Mouse (Mus musculus): ENCODE results near the gene Cldn34c2. TPM values are rescaled to one million over a fixed set of nuclear protein-coding genes. Genes with fewer than 3 reads are reported as not detected.
"Not testable (repeated sequence)": the region's sequence is repeated elsewhere in the genome, so short reads cannot be mapped to it uniquely, and the experiment has no call there.

Gene Cldn34c2
- polyA plus RNA-seq (2014; fragmentation: Nextera tagmentation; extraction: Ambion mirVana) = not detected in 2 replicates

DNA sequence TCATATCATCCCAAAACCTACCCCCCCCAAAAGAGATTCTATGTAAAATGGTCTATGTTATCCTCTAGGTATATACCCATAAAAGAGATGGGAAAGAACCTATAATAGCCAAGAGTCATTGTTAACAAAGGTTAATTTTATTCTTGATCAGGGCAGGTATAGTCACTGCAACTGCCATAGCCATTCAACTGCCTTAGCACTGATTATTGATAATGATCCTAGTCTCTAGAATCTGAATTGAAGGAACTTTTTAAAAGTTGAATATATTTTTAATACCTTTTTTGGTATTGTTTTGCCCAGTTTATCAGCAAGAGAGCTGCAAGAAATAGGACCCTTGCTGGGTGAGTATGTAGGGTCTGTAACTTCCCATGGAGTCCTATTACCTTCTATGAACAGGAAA lies at the start of gene Cldn34c2:
Cldn34c2 (plus strand) TSS at position 301 of the 400 bp plus-strand sequence.
- H3K9ac ChIP-seq; H3K4me3 ChIP-seq (ENCODE audit: low read depth, low read length); H3K4me2 ChIP-seq; H3K4me1 ChIP-seq (ENCODE audit: insufficient read depth); H3K27me3 ChIP-seq (ENCODE audit: insufficient read depth, low read length); H3K9me3 ChIP-seq (ENCODE audit: low read depth, low read length); DNase-seq; H3K27ac ChIP-seq (ENCODE audit: low read depth); H3K36me3 ChIP-seq (ENCODE audit: insufficient read depth); ATAC-seq (ENCODE audit: insufficient read depth): not testable (repeated sequence)

DNA sequence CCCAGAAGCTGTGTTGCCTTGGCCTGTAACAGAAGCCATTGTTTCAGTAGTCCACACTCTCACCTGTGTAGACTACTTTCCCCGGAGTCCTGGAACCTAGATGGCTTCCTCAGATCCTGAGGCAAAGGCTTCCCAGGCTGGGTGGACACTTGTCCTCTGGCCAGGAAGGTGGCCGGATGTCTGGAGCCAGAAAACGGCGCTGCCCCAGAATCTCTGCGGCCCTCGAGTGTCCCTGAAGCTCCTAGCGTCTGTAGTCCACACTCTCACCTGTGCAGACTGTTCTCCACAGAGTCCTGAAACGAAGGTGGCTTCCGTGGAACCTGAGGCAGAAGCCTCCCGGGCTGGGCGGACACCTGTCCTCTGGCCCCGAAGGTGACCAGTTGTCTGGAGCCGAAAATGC lies 30.1 kb upstream of the Cldn34c2 start:
- H3K27ac ChIP-seq (ENCODE audit: low read depth); H3K9me3 ChIP-seq (ENCODE audit: low read depth, low read length); H3K4me2 ChIP-seq; H3K4me1 ChIP-seq (ENCODE audit: insufficient read depth); H3K27me3 ChIP-seq (ENCODE audit: insufficient read depth, low read length); ATAC-seq (ENCODE audit: insufficient read depth); H3K36me3 ChIP-seq (ENCODE audit: insufficient read depth); H3K4me3 ChIP-seq (ENCODE audit: low read depth, low read length); H3K9ac ChIP-seq; DNase-seq: not testable (repeated sequence)
- WGBS = 89% methylated on average over 13 of the region's 13 CpGs

DNA sequence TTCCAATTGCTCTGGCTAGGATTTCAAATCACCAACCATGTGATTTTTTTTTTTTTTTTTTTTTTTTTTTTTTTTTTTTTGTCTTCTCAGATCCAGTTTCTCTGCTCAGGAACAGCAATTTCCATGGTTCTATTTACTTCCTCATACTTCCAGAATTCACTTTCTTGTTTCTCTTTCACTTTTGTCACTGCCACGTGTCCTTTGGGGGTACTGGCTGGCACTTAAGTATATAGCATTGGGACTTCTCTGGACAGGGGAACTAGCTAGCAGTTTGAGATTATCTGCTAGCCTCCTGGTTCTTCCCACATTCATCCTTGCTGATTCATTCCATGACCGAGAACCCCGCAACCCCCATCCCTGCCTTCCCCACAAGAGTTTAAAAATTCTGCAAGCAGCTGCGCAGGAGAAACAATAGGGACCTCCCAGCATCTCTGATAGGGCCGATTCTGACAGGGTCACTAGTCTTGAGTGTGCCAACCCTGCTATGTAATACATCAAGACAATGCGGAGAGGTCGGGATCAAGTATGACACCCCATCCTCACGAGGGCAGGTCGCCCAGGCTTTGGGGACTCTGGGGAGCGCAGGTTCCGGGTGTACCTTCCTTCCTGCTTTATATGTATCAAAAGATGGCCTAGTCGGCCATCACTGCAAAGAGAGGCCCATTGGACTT lies 30.8 kb downstream of the Cldn34c2 start:
- H3K4me3 ChIP-seq (ENCODE audit: low read depth, low read length); H3K36me3 ChIP-seq (ENCODE audit: insufficient read depth); H3K9ac ChIP-seq; H3K9me3 ChIP-seq (ENCODE audit: low read depth, low read length); H3K4me2 ChIP-seq; H3K4me1 ChIP-seq (ENCODE audit: insufficient read depth); H3K27me3 ChIP-seq (ENCODE audit: insufficient read depth, low read length); DNase-seq; H3K27ac ChIP-seq (ENCODE audit: low read depth): not testable (repeated sequence)
- 87% methylated on average over 6 of the region's 12 CpGs for WGBS
- ATAC-seq (ENCODE audit: insufficient read depth) = peak; percentile 54; the same call in 1 of the 2 replicates

Other genes with a start within 250 kb of the Cldn34c2 start
- gene Gm17467, start 123.1 kb downstream of the Cldn34c2 start, polyA plus RNA-seq (2014; fragmentation: Nextera tagmentation; extraction: Ambion mirVana) = not detected in 2 replicates
- not detected in 2 replicates for gene Cldn34c3, start 212.0 kb downstream of the Cldn34c2 start, polyA plus RNA-seq (2014; fragmentation: Nextera tagmentation; extraction: Ambion mirVana)